Mouse (Mus musculus): ENCODE data around the gene Dab1. TPM values are rescaled to one million over a fixed set of nuclear protein-coding genes. Genes with fewer than 3 reads are reported as not detected.

The Dab1 gene
- polyA plus RNA-seq, 1 experiment from 2014 or later: 9.8 TPM

- Histone ChIP-seq H3K4me3 (no peak overlapping the region), H3K27ac (no peak overlapping the region), H3K36me3 (no peaks in the 10 kb centered on the region), H3K27me3 (ENCODE audit: low read depth, poor library complexity, severe bottlenecking) (no peaks in the 10 kb centered on the region), H3K4me1 (peaks cover 11% of the 10 kb centered on the region), H3K9me3 (replicated peaks) (no peaks in the 10 kb centered on the region)
- 97% methylated on average over 1 of the region's 1 CpGs for WGBS
- no peak for DNase-seq (ENCODE audit: low spot score)
Measured at GRCm38 (mm10) chr4:104448199-104448598, 829.0 kb downstream of the Dab1 start.

- Histone ChIP-seq H3K27ac (no peak overlapping the region), H3K27me3 (ENCODE audit: low read depth, poor library complexity, severe bottlenecking) (no peaks in the 10 kb centered on the region), H3K4me3 (no peak overlapping the region), H3K4me1 (0 out of 2 replicates have a peak, but pooled peaks cover 2% of the 10 kb centered on the region), H3K36me3 (no peaks in the 10 kb centered on the region), H3K9me3 (replicated peaks) (no peaks in the 10 kb centered on the region)
- WGBS: 80% methylated on average over 9 of the region's 9 CpGs
- no peak for DNase-seq (ENCODE audit: low spot score)
Measured at GRCm38 (mm10) chr4:104450645-104451044, 831.5 kb downstream of the Dab1 start.

GRCm38 (mm10) chr4:104452587-104452986 lies 833.4 kb downstream of the Dab1 start:
- no peaks in the 10 kb centered on the region for H3K27me3 ChIP-seq (ENCODE audit: low read depth, poor library complexity, severe bottlenecking)
- 0 out of 2 replicates have a peak, but pooled peaks cover 2% of the 10 kb centered on the region for H3K4me1 ChIP-seq
- WGBS: 80% methylated on average over 7 of the region's 7 CpGs
- H3K27ac ChIP-seq: no peak overlapping the region
- no peak for DNase-seq (ENCODE audit: low spot score)
- H3K9me3 ChIP-seq (replicated peaks): no peaks in the 10 kb centered on the region
- no peak overlapping the region for H3K4me3 ChIP-seq
- no peaks in the 10 kb centered on the region for H3K36me3 ChIP-seq

- no peaks in the 10 kb centered on the region for H3K36me3 ChIP-seq
- DNase-seq (ENCODE audit: low spot score): no peak
- 71% methylated on average over 9 of the region's 9 CpGs for WGBS
- H3K27me3 ChIP-seq (ENCODE audit: low read depth, poor library complexity, severe bottlenecking): no peaks in the 10 kb centered on the region
- no peak overlapping the region for H3K4me3 ChIP-seq
- H3K4me1 ChIP-seq: 0 out of 2 replicates have a peak, but pooled peaks cover 2% of the 10 kb centered on the region
- no peak overlapping the region for H3K27ac ChIP-seq
- no peaks in the 10 kb centered on the region for H3K9me3 ChIP-seq (replicated peaks)
Measured at GRCm38 (mm10) chr4:104455151-104455550, 836.0 kb downstream of the Dab1 start.

- H3K4me1 ChIP-seq: 0 out of 2 replicates have a peak, but pooled peaks cover 2% of the 10 kb centered on the region
- H3K9me3 ChIP-seq (replicated peaks): no peaks in the 10 kb centered on the region
- H3K27me3 ChIP-seq (ENCODE audit: low read depth, poor library complexity, severe bottlenecking): no peaks in the 10 kb centered on the region
- no peaks in the 10 kb centered on the region for H3K36me3 ChIP-seq
- no peak overlapping the region for H3K27ac ChIP-seq
- 69% methylated on average over 3 of the region's 3 CpGs for WGBS
- no peak for DNase-seq (ENCODE audit: low spot score)
- no peak overlapping the region for H3K4me3 ChIP-seq
Measured at GRCm38 (mm10) chr4:104455760-104456159, 836.6 kb downstream of the Dab1 start.

- Histone ChIP-seq H3K4me3 (no peak overlapping the region), H3K4me1 (peaks cover 5% of the 10 kb centered on the region; the same call in 1 of the 2 replicates), H3K27ac (no peak overlapping the region), H3K9me3 (replicated peaks) (no peaks in the 10 kb centered on the region), H3K36me3 (no peaks in the 10 kb centered on the region), H3K27me3 (ENCODE audit: low read depth, poor library complexity, severe bottlenecking) (no peaks in the 10 kb centered on the region)
- WGBS: 90% methylated on average over 7 of the region's 7 CpGs
- no peak for DNase-seq (ENCODE audit: low spot score)
Measured at GRCm38 (mm10) chr4:104456173-104456873, 837.2 kb downstream of the Dab1 start.

- DNase-seq (ENCODE audit: low spot score): no peak
- 49% methylated on average over 5 of the region's 5 CpGs for whole genome bisulfite sequencing
Measured at GRCm38 (mm10) chr4:104458726-104459125, 839.6 kb downstream of the Dab1 start.

GRCm38 (mm10) chr4:104461106-104462011 lies 842.2 kb downstream of the Dab1 start:
- no peaks in the 10 kb centered on the region for H3K9me3 ChIP-seq (replicated peaks)
- peaks cover 29% of the 10 kb centered on the region for H3K4me1 ChIP-seq
- H3K27me3 ChIP-seq (ENCODE audit: low read depth, poor library complexity, severe bottlenecking): no peaks in the 10 kb centered on the region
- H3K27ac ChIP-seq: no peak overlapping the region
- no peak overlapping the region for H3K4me3 ChIP-seq
- no peaks in the 10 kb centered on the region for H3K36me3 ChIP-seq
- WGBS: 87% methylated on average over 12 of the region's 12 CpGs
- no peak for DNase-seq (ENCODE audit: low spot score)

More at GRCm38 (mm10) chr4:104458726-104459125, 839.6 kb downstream of the Dab1 start:
- H3K4me3 ChIP-seq: no peak overlapping the region
- no peaks in the 10 kb centered on the region for H3K9me3 ChIP-seq (replicated peaks)
- H3K27ac ChIP-seq: no peak overlapping the region
- H3K36me3 ChIP-seq: no peaks in the 10 kb centered on the region
- H3K4me1 ChIP-seq: peaks cover 19% of the 10 kb centered on the region
- H3K27me3 ChIP-seq (ENCODE audit: low read depth, poor library complexity, severe bottlenecking): no peaks in the 10 kb centered on the region

- Histone ChIP-seq H3K9me3 (replicated peaks) (no peaks in the 10 kb centered on the region), H3K36me3 (no peaks in the 10 kb centered on the region), H3K4me1 (peaks cover 31% of the 10 kb centered on the region), H3K27me3 (ENCODE audit: low read depth, poor library complexity, severe bottlenecking) (no peaks in the 10 kb centered on the region), H3K27ac (no peak overlapping the region), H3K4me3 (no peak overlapping the region)
- no peak for DNase-seq (ENCODE audit: low spot score)
- WGBS: 75% methylated on average over 11 of the region's 11 CpGs
Measured at GRCm38 (mm10) chr4:104462932-104463780, 844.0 kb downstream of the Dab1 start.

- Histone ChIP-seq H3K27ac (no peak overlapping the region), H3K27me3 (ENCODE audit: low read depth, poor library complexity, severe bottlenecking) (no peaks in the 10 kb centered on the region), H3K4me3 (no peak overlapping the region), H3K4me1 (peaks cover 31% of the 10 kb centered on the region), H3K9me3 (replicated peaks) (no peaks in the 10 kb centered on the region), H3K36me3 (no peaks in the 10 kb centered on the region)
- WGBS: 77% methylated on average over 7 of the region's 7 CpGs
- DNase-seq (ENCODE audit: low spot score): no peak
Measured at GRCm38 (mm10) chr4:104463781-104464170, 844.6 kb downstream of the Dab1 start.

GRCm38 (mm10) chr4:104465594-104465993 lies 846.4 kb downstream of the Dab1 start:
- Histone ChIP-seq H3K27ac (no peak overlapping the region), H3K4me1 (peaks cover 31% of the 10 kb centered on the region), H3K36me3 (no peaks in the 10 kb centered on the region), H3K27me3 (ENCODE audit: low read depth, poor library complexity, severe bottlenecking) (no peaks in the 10 kb centered on the region), H3K4me3 (no peak overlapping the region), H3K9me3 (replicated peaks) (no peaks in the 10 kb centered on the region)
- 83% methylated on average over 1 of the region's 1 CpGs for WGBS
- no peak for DNase-seq (ENCODE audit: low spot score)

GRCm38 (mm10) chr4:104468666-104469065 lies 849.5 kb downstream of the Dab1 start:
- DNase-seq (ENCODE audit: low spot score): no peak
- WGBS: 91% methylated on average over 3 of the region's 3 CpGs

More at GRCm38 (mm10) chr4:104468666-104469065, 849.5 kb downstream of the Dab1 start:
- Histone ChIP-seq H3K27me3 (ENCODE audit: low read depth, poor library complexity, severe bottlenecking) (no peaks in the 10 kb centered on the region), H3K36me3 (no peaks in the 10 kb centered on the region), H3K4me1 (peaks cover 21% of the 10 kb centered on the region), H3K9me3 (replicated peaks) (no peaks in the 10 kb centered on the region), H3K27ac (no peak overlapping the region), H3K4me3 (no peak overlapping the region)

Measured in limb, embryonic 10.5 days (tissue).